24 mouse cellular contexts compared by ENCODE assay signal in the genomic region with DNA sequence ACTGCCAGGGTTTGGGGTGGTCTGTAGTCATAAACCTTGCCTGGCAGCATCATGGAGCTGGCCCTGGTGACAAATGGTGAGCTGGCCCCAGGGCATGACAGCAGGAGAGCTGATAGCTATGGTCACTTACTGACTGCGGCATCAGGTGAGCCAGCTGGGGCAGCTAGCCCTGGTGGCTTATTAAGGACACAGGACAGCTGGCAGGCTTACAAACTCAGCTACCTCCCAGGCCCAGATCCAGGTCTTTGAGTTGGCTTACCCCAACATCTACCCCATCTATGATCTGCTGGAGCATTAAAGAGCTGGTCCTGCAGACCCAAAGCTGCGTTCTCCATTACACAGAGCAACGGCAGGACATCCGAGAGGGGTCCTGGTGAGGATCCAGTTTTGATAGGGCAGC. TPM values are rescaled to one million over a fixed set of nuclear protein-coding genes. Genes with fewer than 3 reads are reported as not detected.
"Had no signal": no experiment of that assay in that cellular context is flagged by ENCODE, and none has a peak within 500 bp of the region (broad histone marks: within the 10 kb centered on the region; RNA-seq: fewer than 3 reads in every experiment).

No protein-coding gene starts in this region.

- H3K4me1 ChIP-seq: midbrain, embryonic 15.5 days; neural tube, embryonic 12.5 days; neural tube, embryonic 15.5 days had no signal

- H3K9me3 ChIP-seq: liver, embryonic 12.5 days; liver, embryonic 15.5 days; lung, embryonic 15.5 days; midbrain, embryonic 15.5 days; neural tube, embryonic 12.5 days; neural tube, embryonic 15.5 days had no signal

- H3K4me3 ChIP-seq: left cerebral cortex, adult 2 months; liver, embryonic 12.5 days; liver, embryonic 15.5 days; lung, embryonic 15.5 days; megakaryocyte, embryonic 14.5 days; midbrain, embryonic 15.5 days; neural tube, embryonic 12.5 days; neural tube, embryonic 15.5 days had no signal

- H3K9ac ChIP-seq: liver, embryonic 12.5 days; liver, embryonic 15.5 days; lung, embryonic 15.5 days; midbrain, embryonic 15.5 days; neural tube, embryonic 12.5 days; neural tube, embryonic 15.5 days had no signal

- ATAC-seq: liver, embryonic 12.5 days; midbrain, embryonic 15.5 days had no signal

- H3K4me2 ChIP-seq: liver, embryonic 12.5 days; liver, embryonic 15.5 days; lung, embryonic 15.5 days; midbrain, embryonic 11.5 days; midbrain, embryonic 15.5 days; neural tube, embryonic 12.5 days; neural tube, embryonic 15.5 days had no signal

- H3K27me3 ChIP-seq: liver, embryonic 12.5 days; liver, embryonic 15.5 days; lung, embryonic 15.5 days; megakaryocyte, embryonic 14.5 days; midbrain, embryonic 15.5 days; neural tube, embryonic 12.5 days; neural tube, embryonic 15.5 days had no signal

- H3K27ac ChIP-seq: left cerebral cortex, adult 2 months; liver, embryonic 12.5 days; liver, embryonic 15.5 days; lung, embryonic 15.5 days; midbrain, embryonic 15.5 days; neural tube, embryonic 12.5 days; neural tube, embryonic 15.5 days; stomach, postnatal 0 days had no signal

- DNase-seq: kidney, adult 11 months; kidney, postnatal 14 days; layer of hippocampus, postnatal 36 days; lung, adult 18-20 months; lung, postnatal 10 days; lung, postnatal 36 days; right cerebral cortex, adult 18-20 months; right cerebral cortex, postnatal 14 days; right cerebral cortex, postnatal 4 days; thymus, adult 2 months; thymus, postnatal 14 days; thymus, postnatal 4 days had no signal

- H3K36me3 ChIP-seq: liver, embryonic 12.5 days; liver, embryonic 15.5 days; lung, embryonic 15.5 days; midbrain, embryonic 15.5 days; neural tube, embryonic 12.5 days; neural tube, embryonic 15.5 days had no signal

RNA-seq across cellular contexts. Expression of a gene that starts 18.4 kb away (rescaled TPM):
- polyA plus RNA-seq: limb, embryonic 11.5 days; limb, embryonic 14.5 days; liver, embryonic 12.5 days; midbrain, embryonic 15.5 days; neural tube, embryonic 12.5 days; neural tube, embryonic 15.5 days; thymus, adult 2 months had no signal
